Mouse (Mus musculus) kidney, embryonic 16.5 days (tissue): ENCODE measurements around the gene Dap. TPM values are rescaled to one million over a fixed set of nuclear protein-coding genes. Genes with fewer than 3 reads are reported as not detected.
A peak's percentile ranks its signal among the peaks of the same experiment; 100 is the strongest.

Experiments used
- ATAC-seq: fragments of 200-750 bp; cut with Nextera tagmentation; 2 replicates; pipeline ENCODE4 v1.8.0; 2017; ENCODE audit warnings: moderate TSS enrichment; ENCODE audit not compliant: low FRiP score, low TSS enrichment
- H3K27ac ChIP-seq: fragments of 300-500 bp; sonication (generic); 2 replicates; pipeline ENCODE4 v1.5.1; 2014; ENCODE audit warnings: low read length
- H3K27me3 ChIP-seq: fragments of 300-500 bp; sonication (generic); 2 replicates; pipeline ENCODE4 v1.6.1; 2014; ENCODE audit warnings: low read length, control low read depth, mixed read lengths; ENCODE audit not compliant: insufficient read depth
- H3K36me3 ChIP-seq: fragments of 300-500 bp; sonication (generic); 2 replicates; pipeline ENCODE4 v1.6.1; 2014; ENCODE audit warnings: low read length, control low read depth, mixed read lengths; ENCODE audit not compliant: insufficient read depth
- H3K4me1 ChIP-seq: fragments of 300-500 bp; sonication (generic); 2 replicates; pipeline ENCODE4 v1.6.1; 2014; ENCODE audit warnings: low read length, control low read depth, mixed read lengths; ENCODE audit not compliant: insufficient read depth
- H3K4me2 ChIP-seq: fragments of 300-500 bp; sonication (generic); replicated peaks from 2 replicates; pipeline ENCODE4 v1.6.1; 2014; ENCODE audit warnings: low read depth, low read length
- H3K4me3 ChIP-seq: fragments of 300-500 bp; sonication (generic); 2 replicates; pipeline ENCODE4 v1.5.1; 2014; ENCODE audit warnings: mild to moderate bottlenecking, low read length
- H3K9ac ChIP-seq: fragments of 300-500 bp; sonication (generic); replicated peaks from 2 replicates; pipeline ENCODE4 v1.6.1; 2014; ENCODE audit warnings: low read length
- H3K9me3 ChIP-seq: fragments of 300-500 bp; sonication (generic); 2 replicates; pipeline ENCODE4 v1.6.1; 2016; ENCODE audit warnings: low read length, control low read depth
- WGBS: fragments of 180-500 bp; shearing (Covaris S2); extraction: QIAGEN DNeasy Blood & Tissue Kit; methylation state at CpG from one replicate; pipeline ENCODE4 v1.1.7; 2014; 5-methylcytosine and 5-hydroxymethylcytosine counted together
- polyA plus RNA-seq: library from polyadenylated mRNA; unstranded; fragments of >200 nt; fragmentation: Nextera tagmentation; extraction: Ambion mirVana; gene quantifications from 2 replicates; pipeline ENCODE4 v1.2.1, GENCODE M21; 2015

Dap gene
- polyA plus RNA-seq, 1 experiment from 2014 or later = 78.3 TPM

GRCm38 (mm10) chr15:31236549-31236907 lies 12.4 kb downstream of the Dap start:
- H3K27ac ChIP-seq = peak overlapping the region; percentile 76; the same call in 1 of the 2 replicates
- no peak overlapping the region for H3K4me3 ChIP-seq
- peaks cover 17% of the 10 kb centered on the region for H3K4me1 ChIP-seq
- peaks cover 35% of the 10 kb centered on the region for H3K36me3 ChIP-seq
- 78% methylated on average over 9 of the region's 9 CpGs for WGBS
- no peak for ATAC-seq
- H3K4me2 ChIP-seq = no peak overlapping the region
- H3K27me3 ChIP-seq = no peaks in the 10 kb centered on the region
- H3K9me3 ChIP-seq = peaks cover under 1% of the 10 kb centered on the region; the same call in 1 of the 2 replicates
- H3K9ac ChIP-seq = no peak overlapping the region

GRCm38 (mm10) chr15:31237368-31237767 lies 13.3 kb downstream of the Dap start:
- peaks cover 17% of the 10 kb centered on the region for H3K4me1 ChIP-seq
- peaks cover 7% of the 10 kb centered on the region; the same call in 1 of the 2 replicates for H3K9me3 ChIP-seq
- peaks cover 42% of the 10 kb centered on the region for H3K36me3 ChIP-seq
- no peak overlapping the region for H3K4me2 ChIP-seq
- no peak for ATAC-seq
- no peak overlapping the region for H3K4me3 ChIP-seq
- no peak overlapping the region for H3K27ac ChIP-seq
- H3K27me3 ChIP-seq = no peaks in the 10 kb centered on the region
- WGBS = 64% methylated on average over 11 of the region's 11 CpGs
- no peak overlapping the region for H3K9ac ChIP-seq

GRCm38 (mm10) chr15:31237898-31238297 lies 13.8 kb downstream of the Dap start:
- H3K36me3 ChIP-seq = peaks cover 42% of the 10 kb centered on the region
- H3K4me1 ChIP-seq = peaks cover 17% of the 10 kb centered on the region
- 54% methylated on average over 5 of the region's 5 CpGs for WGBS
- no peak for ATAC-seq
- no peak overlapping the region for H3K9ac ChIP-seq
- H3K27ac ChIP-seq = no peak overlapping the region
- H3K27me3 ChIP-seq = no peaks in the 10 kb centered on the region
- H3K4me2 ChIP-seq = no peak overlapping the region
- H3K9me3 ChIP-seq = peaks cover 7% of the 10 kb centered on the region; the same call in 1 of the 2 replicates
- no peak overlapping the region for H3K4me3 ChIP-seq

GRCm38 (mm10) chr15:31238611-31239010 lies 14.5 kb downstream of the Dap start:
- Histone ChIP-seq H3K27me3 (no peaks in the 10 kb centered on the region), H3K9me3 (peaks cover 7% of the 10 kb centered on the region; the same call in 1 of the 2 replicates), H3K4me3 (no peak overlapping the region), H3K27ac (no peak overlapping the region), H3K4me1 (peaks cover 17% of the 10 kb centered on the region), H3K9ac (no peak overlapping the region), H3K4me2 (no peak overlapping the region), H3K36me3 (peaks cover 39% of the 10 kb centered on the region)
- peak; percentile 41; the same call in 1 of the 2 replicates for ATAC-seq
- 25% methylated on average over 11 of the region's 11 CpGs for WGBS

- Histone ChIP-seq H3K9me3 (peaks cover 7% of the 10 kb centered on the region; the same call in 1 of the 2 replicates), H3K36me3 (peaks cover 33% of the 10 kb centered on the region), H3K27ac (no peak overlapping the region), H3K4me3 (no peak overlapping the region), H3K9ac (no peak overlapping the region), H3K27me3 (no peaks in the 10 kb centered on the region), H3K4me1 (peaks cover 17% of the 10 kb centered on the region), H3K4me2 (no peak overlapping the region)
- ATAC-seq = no peak
- WGBS = 69% methylated on average over 13 of the region's 13 CpGs
Observed at GRCm38 (mm10) chr15:31239713-31240112, 15.6 kb downstream of the Dap start.

GRCm38 (mm10) chr15:31240181-31240580 lies 16.1 kb downstream of the Dap start:
- peaks cover 33% of the 10 kb centered on the region for H3K36me3 ChIP-seq
- no peak overlapping the region for H3K4me2 ChIP-seq
- no peak overlapping the region for H3K4me3 ChIP-seq
- ATAC-seq = no peak
- peaks cover 7% of the 10 kb centered on the region; the same call in 1 of the 2 replicates for H3K9me3 ChIP-seq
- no peak overlapping the region for H3K27ac ChIP-seq
- peaks cover 15% of the 10 kb centered on the region for H3K4me1 ChIP-seq
- H3K9ac ChIP-seq = no peak overlapping the region
- no peaks in the 10 kb centered on the region for H3K27me3 ChIP-seq
- 95% methylated on average over 4 of the region's 4 CpGs for WGBS

- ATAC-seq = no peak
- 73% methylated on average over 10 of the region's 10 CpGs for WGBS
- H3K4me3 ChIP-seq = no peak overlapping the region
- H3K4me1 ChIP-seq = peaks cover 14% of the 10 kb centered on the region
- no peak overlapping the region for H3K9ac ChIP-seq
- peaks cover 7% of the 10 kb centered on the region; the same call in 1 of the 2 replicates for H3K9me3 ChIP-seq
- H3K27me3 ChIP-seq = no peaks in the 10 kb centered on the region
- H3K36me3 ChIP-seq = peaks cover 24% of the 10 kb centered on the region
- no peak overlapping the region for H3K4me2 ChIP-seq
- H3K27ac ChIP-seq = no peak overlapping the region
Observed at GRCm38 (mm10) chr15:31243260-31243659, 19.1 kb downstream of the Dap start.

- no peak for ATAC-seq
- no peak overlapping the region for H3K9ac ChIP-seq
- H3K9me3 ChIP-seq = peaks cover 7% of the 10 kb centered on the region; the same call in 1 of the 2 replicates
- peaks cover 10% of the 10 kb centered on the region for H3K4me1 ChIP-seq
- no peak overlapping the region for H3K4me3 ChIP-seq
- 84% methylated on average over 17 of the region's 17 CpGs for WGBS
- no peaks in the 10 kb centered on the region for H3K27me3 ChIP-seq
- H3K4me2 ChIP-seq = no peak overlapping the region
- no peak overlapping the region for H3K27ac ChIP-seq
- peaks cover 24% of the 10 kb centered on the region for H3K36me3 ChIP-seq
Observed at GRCm38 (mm10) chr15:31244696-31245445, 20.8 kb downstream of the Dap start.

- WGBS = 54% methylated on average over 9 of the region's 9 CpGs
- peak; percentile 47; the same call in 1 of the 2 replicates for ATAC-seq
- H3K27ac ChIP-seq = no peak overlapping the region
- peaks cover 13% of the 10 kb centered on the region for H3K36me3 ChIP-seq
- peaks cover 7% of the 10 kb centered on the region; the same call in 1 of the 2 replicates for H3K9me3 ChIP-seq
- no peak overlapping the region for H3K9ac ChIP-seq
- peaks cover 10% of the 10 kb centered on the region for H3K4me1 ChIP-seq
- H3K27me3 ChIP-seq = no peaks in the 10 kb centered on the region
- no peak overlapping the region for H3K4me3 ChIP-seq
- H3K4me2 ChIP-seq = no peak overlapping the region
Observed at GRCm38 (mm10) chr15:31245934-31246333, 21.8 kb downstream of the Dap start.

GRCm38 (mm10) chr15:31247035-31247434 lies 22.9 kb downstream of the Dap start:
- Histone ChIP-seq H3K4me2 (no peak overlapping the region), H3K4me3 (no peak overlapping the region), H3K27ac (no peak overlapping the region), H3K9me3 (peaks cover 2% of the 10 kb centered on the region; the same call in 1 of the 2 replicates), H3K36me3 (peaks cover 2% of the 10 kb centered on the region), H3K4me1 (peaks cover 10% of the 10 kb centered on the region), H3K27me3 (no peaks in the 10 kb centered on the region), H3K9ac (no peak overlapping the region)
- no peak for ATAC-seq
- WGBS = 70% methylated on average over 9 of the region's 9 CpGs
